Mouse (Mus musculus) layer of hippocampus, adult 9-10 months (tissue): ENCODE data around the gene Ahnak.
"Not testable (repeated sequence)": the region's sequence is repeated elsewhere in the genome, so short reads cannot be mapped to it uniquely, and the experiment has no call there.

ENCODE experiments used
- DNase-seq: peaks from one replicate; pipeline ENCODE4 v3.0.0; 2022; ENCODE audit warnings: low spot score

Gene Ahnak

GRCm38 (mm10) chr19:9065621-9066561 is 76.8 kb downstream of the Ahnak start:
- DNase-seq, result no peak

GRCm38 (mm10) chr19:9067292-9067691 is 78.2 kb downstream of the Ahnak start:
- no peak for DNase-seq

GRCm38 (mm10) chr19:9069687-9070307 is 80.7 kb downstream of the Ahnak start:
- peak; percentile 48 for DNase-seq

GRCm38 (mm10) chr19:9070316-9070715 is 81.2 kb downstream of the Ahnak start:
- no peak for DNase-seq

GRCm38 (mm10) chr19:9071456-9072156 is 82.5 kb downstream of the Ahnak start:
- peak; percentile 17 for DNase-seq

GRCm38 (mm10) chr19:9072157-9072530 is 83.1 kb downstream of the Ahnak start:
- no peak for DNase-seq

GRCm38 (mm10) chr19:9073776-9074411 is 84.8 kb downstream of the Ahnak start:
- no peak for DNase-seq

- no peak for DNase-seq
These were observed 85.3 kb downstream of the Ahnak start for GRCm38 (mm10) chr19:9074424-9074823.

- DNase-seq, result no peak
These were observed 86.5 kb downstream of the Ahnak start for GRCm38 (mm10) chr19:9075558-9075957.

GRCm38 (mm10) chr19:9076035-9076434 is 87.0 kb downstream of the Ahnak start:
- DNase-seq, result no peak

GRCm38 (mm10) chr19:9076982-9077660 is 88.0 kb downstream of the Ahnak start:
- DNase-seq, result no peak

- no peak for DNase-seq
These were observed 90.8 kb downstream of the Ahnak start for GRCm38 (mm10) chr19:9079916-9080315.

GRCm38 (mm10) chr19:9081311-9082190 is 92.5 kb downstream of the Ahnak start:
- no peak for DNase-seq

GRCm38 (mm10) chr19:9082191-9083009 is 93.3 kb downstream of the Ahnak start:
- DNase-seq, result peak; percentile 69

- no peak for DNase-seq
These were observed 93.9 kb downstream of the Ahnak start for GRCm38 (mm10) chr19:9083010-9083355.

- not testable (repeated sequence) for DNase-seq
These were observed 94.8 kb downstream of the Ahnak start for GRCm38 (mm10) chr19:9083892-9084291.

- no peak for DNase-seq
These were observed 98.7 kb downstream of the Ahnak start, which contains the start of gene Scgb1a1 for GRCm38 (mm10) chr19:9087821-9088220. TSS of gene Scgb1a1 (minus strand) at chr19:9087958.

- no peak for DNase-seq
These were observed 101.1 kb downstream of the Ahnak start for GRCm38 (mm10) chr19:9090191-9090590.

GRCm38 (mm10) chr19:9090709-9091108 is 101.6 kb downstream of the Ahnak start:
- no peak for DNase-seq

GRCm38 (mm10) chr19:9095111-9095510 is 106.0 kb downstream of the Ahnak start:
- no peak for DNase-seq
